Mouse (Mus musculus): Measurements from ENCODE around the gene Ggt6. TPM values are rescaled to one million over a fixed set of nuclear protein-coding genes. Genes with fewer than 3 reads are reported as not detected.

The Ggt6 gene
- total RNA-seq, 2 experiments from 2014 or later, result 0.67 to 5.5 TPM

- H3K27ac ChIP-seq, result peak overlapping the region; percentile 82
- intact Hi-C loops (cut with DNase I), result no loop called here
- no peak for TF ChIP-seq CTCF (IDR thresholded peaks at IDR 0.05)
- DNase-seq, result peak; percentile 72
- peak overlapping the region; percentile 46 for H3K4me3 ChIP-seq
Observed at GRCm38 (mm10) chr11:72402017-72402416, 33.3 kb upstream of the Ggt6 start.

GRCm38 (mm10) chr11:72402969-72403368 is 32.4 kb upstream of the Ggt6 start:
- Histone ChIP-seq H3K27ac (peak overlapping the region; percentile 82), H3K4me3 (peak overlapping the region; percentile 46)
- TF ChIP-seq CTCF (IDR thresholded peaks at IDR 0.05), result no peak
- DNase-seq, result peak; percentile 47
- intact Hi-C loops (cut with DNase I), result no loop called here

- peak overlapping the region; percentile 93 for H3K4me3 ChIP-seq
- TF ChIP-seq CTCF (IDR thresholded peaks at IDR 0.05), result no peak
- intact Hi-C loops (cut with DNase I), result no loop called here
- peak; percentile 47 for DNase-seq
- peak overlapping the region; percentile 98 for H3K27ac ChIP-seq
Observed at GRCm38 (mm10) chr11:72405532-72405931, 29.8 kb upstream of the Ggt6 start.

- peak; percentile 25 for DNase-seq
- no peak for TF ChIP-seq CTCF (IDR thresholded peaks at IDR 0.05)
- Histone ChIP-seq H3K4me3 (peak overlapping the region; percentile 93), H3K27ac (peak overlapping the region; percentile 98)
- intact Hi-C loops (cut with DNase I), result no loop called here
Observed at GRCm38 (mm10) chr11:72406079-72406675, 29.1 kb upstream of the Ggt6 start.

GRCm38 (mm10) chr11:72407081-72407480 is 28.2 kb upstream of the Ggt6 start:
- peak; percentile 34 for DNase-seq
- peak overlapping the region; percentile 93 for H3K4me3 ChIP-seq
- TF ChIP-seq CTCF (IDR thresholded peaks at IDR 0.05), result no peak
- H3K27ac ChIP-seq, result peak overlapping the region; percentile 98
- intact Hi-C loops (cut with DNase I), result no loop called here

- TF ChIP-seq CTCF (IDR thresholded peaks at IDR 0.05), result no peak
- intact Hi-C loops (cut with DNase I), result no loop called here
- H3K27ac ChIP-seq, result peak overlapping the region; percentile 98
- peak overlapping the region; percentile 93 for H3K4me3 ChIP-seq
- no peak for DNase-seq
Observed at GRCm38 (mm10) chr11:72407574-72407973, 27.8 kb upstream of the Ggt6 start.

- H3K27ac ChIP-seq, result peak overlapping the region; percentile 98
- intact Hi-C loops (cut with DNase I), result no loop called here
- DNase-seq, result peak; percentile 40
- TF ChIP-seq CTCF (IDR thresholded peaks at IDR 0.05), result no peak
- peak overlapping the region; percentile 93 for H3K4me3 ChIP-seq
Observed at GRCm38 (mm10) chr11:72408451-72409170, 26.7 kb upstream of the Ggt6 start.

GRCm38 (mm10) chr11:72409649-72410385 is 25.5 kb upstream of the Ggt6 start:
- intact Hi-C loops (cut with DNase I), result loop anchor here (2.0 kb wide), 2 partner anchors 13 to 17 kb away; no protein-coding TSS in a partner anchor
- peak; percentile 43 for DNase-seq
- TF ChIP-seq CTCF (IDR thresholded peaks at IDR 0.05), result no peak
- Histone ChIP-seq H3K4me3 (peak overlapping the region; percentile 93), H3K27ac (peak overlapping the region; percentile 98)

- peak; percentile 40 for DNase-seq
- Histone ChIP-seq H3K4me3 (peak overlapping the region; percentile 93), H3K27ac (peak overlapping the region; percentile 98)
- intact Hi-C loops (cut with DNase I), result loop anchor here (2.0 kb wide), 2 partner anchors 14 to 16 kb away; no protein-coding TSS in a partner anchor
- peak; percentile 66; the same call in 1 of the 2 replicates for TF ChIP-seq CTCF (IDR thresholded peaks at IDR 0.05)
Observed at GRCm38 (mm10) chr11:72410521-72411092, 24.7 kb upstream of the Ggt6 start.

GRCm38 (mm10) chr11:72411093-72411921 is 24.0 kb upstream of the Ggt6 start, which contains the start of gene Smtnl2:
Gene Smtnl2, minus strand, starts transcription at chr11:72411713.
- DNase-seq, result peak; percentile 98
- Histone ChIP-seq H3K27ac (peak within 1 kb of the TSS; percentile 98), H3K4me3 (peak within 1 kb of the TSS; percentile 93)
- TF ChIP-seq CTCF (IDR thresholded peaks at IDR 0.05), result no peak; the same call in 1 of the 2 replicates
- intact Hi-C loops (cut with DNase I), result loop anchor here (2.0 kb wide), 2 partner anchors 15 kb away; no protein-coding TSS in a partner anchor

GRCm38 (mm10) chr11:72411945-72412344 is 23.4 kb upstream of the Ggt6 start:
- no peak for TF ChIP-seq CTCF (IDR thresholded peaks at IDR 0.05)
- DNase-seq, result no peak
- Histone ChIP-seq H3K4me3 (peak overlapping the region; percentile 93), H3K27ac (peak overlapping the region; percentile 98)
- intact Hi-C loops (cut with DNase I), result loop anchor here (2.0 kb wide), 2 partner anchors 15 kb away; no protein-coding TSS in a partner anchor
